Mouse (Mus musculus) liver, postnatal 0 days (tissue): ENCODE data around the gene Cers3. TPM values are rescaled to one million over a fixed set of nuclear protein-coding genes. Genes with fewer than 3 reads are reported as not detected.

ENCODE experiments used
- ATAC-seq: fragments of 200-750 bp; cut with Nextera tagmentation; 2 replicates; pipeline ENCODE4 v1.8.0; 2017; ENCODE audit warnings: mild to moderate bottlenecking, moderate library complexity
- DNase-seq: peaks from one replicate; pipeline ENCODE4 v3.0.0-alpha.2; 2016
- H3K27ac ChIP-seq: fragments of 300-500 bp; sonication (generic); 2 replicates; pipeline ENCODE4 v1.5.1; 2014; ENCODE audit warnings: antibody characterized with exemption, moderate library complexity, mild to moderate bottlenecking, low read depth
- H3K27me3 ChIP-seq: fragments of 300-500 bp; sonication (generic); 2 replicates; pipeline ENCODE4 v1.6.1; 2014; ENCODE audit warnings: low read length, control low read depth, mixed read lengths; ENCODE audit not compliant: insufficient read depth
- H3K36me3 ChIP-seq: fragments of 300-500 bp; sonication (generic); replicated peaks from 2 replicates; pipeline ENCODE4 v1.6.1; 2014; ENCODE audit warnings: mild to moderate bottlenecking, control low read depth, low read length, moderate library complexity, mixed read lengths; ENCODE audit not compliant: insufficient read depth
- H3K4me1 ChIP-seq: fragments of 300-500 bp; sonication (generic); 2 replicates; pipeline ENCODE4 v1.6.1; 2014; ENCODE audit warnings: antibody characterized with exemption, mild to moderate bottlenecking, control low read depth; ENCODE audit not compliant: insufficient read depth
- H3K4me2 ChIP-seq: fragments of 300-500 bp; sonication (generic); 2 replicates; pipeline ENCODE4 v1.6.1; 2014; ENCODE audit warnings: low read depth, mild to moderate bottlenecking, low read length, moderate library complexity, mixed read lengths
- H3K4me3 ChIP-seq: fragments of 300-500 bp; sonication (generic); 2 replicates; pipeline ENCODE4 v1.5.1; 2014; ENCODE audit warnings: low read depth, low read length
- H3K9ac ChIP-seq: fragments of 300-500 bp; sonication (generic); replicated peaks from 2 replicates; pipeline ENCODE4 v1.6.1; 2014; ENCODE audit warnings: mild to moderate bottlenecking, moderate library complexity
- H3K9me3 ChIP-seq: fragments of 300-500 bp; sonication (generic); 2 replicates; pipeline ENCODE4 v1.6.1; 2016; ENCODE audit warnings: mild to moderate bottlenecking, control low read depth, low read length, mixed read lengths
- CTCF ChIP-seq: sonication (generic); IDR thresholded peaks from 2 replicates; pipeline ENCODE4 v1.5.1; 2016; ENCODE audit warnings: antibody characterized with exemption, low read depth
- EP300 ChIP-seq: IDR thresholded peaks from 2 replicates; pipeline ENCODE4 v1.6.1; 2016; ENCODE audit warnings: antibody characterized with exemption, low read depth, mild to moderate bottlenecking
- WGBS: fragments of 180-500 bp; shearing (Covaris S2); extraction: QIAGEN DNeasy Blood & Tissue Kit; methylation state at CpG from one replicate; pipeline ENCODE4 v1.1.7; 2014; ENCODE audit not compliant: insufficient replicate concordance; 5-methylcytosine and 5-hydroxymethylcytosine counted together
- polyA plus RNA-seq: library from polyadenylated mRNA; unstranded; fragments of >200 nt; fragmentation: Nextera tagmentation; extraction: Ambion mirVana; gene quantifications from 2 replicates; pipeline ENCODE4 v1.2.1, GENCODE M21; 2015

The Cers3 gene
- polyA plus RNA-seq, 1 experiment from 2014 or later, result not detected

- ATAC-seq, result peak; percentile 15; the same call in 1 of the 2 replicates
- no peaks in the 10 kb centered on the region for H3K36me3 ChIP-seq
- DNase-seq, result peak; percentile 40
- H3K4me1 ChIP-seq, result peaks cover 10% of the 10 kb centered on the region
- H3K4me3 ChIP-seq, result peak overlapping the region; percentile 55
- peak overlapping the region; percentile 94 for H3K4me2 ChIP-seq
- no peak overlapping the region for H3K27ac ChIP-seq
- WGBS, result under 1% methylated on average over 74 of the region's 76 CpGs
- peaks cover 37% of the 10 kb centered on the region for H3K27me3 ChIP-seq
- no peaks in the 10 kb centered on the region for H3K9me3 ChIP-seq
- TF ChIP-seq EP300 (no peak), CTCF (peak; percentile 34; the same call in 1 of the 2 replicates)
- H3K9ac ChIP-seq, result peak overlapping the region; percentile 11; the same call in 1 of the 2 replicates
These were observed 96.9 kb downstream of the Cers3 start for GRCm38 (mm10) chr7:66840008-66840719.

GRCm38 (mm10) chr7:66841165-66841564 lies 97.9 kb downstream of the Cers3 start:
- peaks cover 11% of the 10 kb centered on the region for H3K4me1 ChIP-seq
- no peak overlapping the region for H3K9ac ChIP-seq
- H3K4me3 ChIP-seq, result no peak overlapping the region
- no peaks in the 10 kb centered on the region for H3K36me3 ChIP-seq
- no peaks in the 10 kb centered on the region for H3K9me3 ChIP-seq
- WGBS, result 67% methylated on average over 7 of the region's 7 CpGs
- ATAC-seq (no peak), DNase-seq (no peak)
- H3K27ac ChIP-seq, result no peak overlapping the region
- H3K27me3 ChIP-seq, result peaks cover 37% of the 10 kb centered on the region
- TF ChIP-seq CTCF (no peak), EP300 (no peak)
- no peak overlapping the region for H3K4me2 ChIP-seq

GRCm38 (mm10) chr7:66842021-66842420 lies 98.7 kb downstream of the Cers3 start:
- DNase-seq (peak; percentile 54), ATAC-seq (no peak)
- no peaks in the 10 kb centered on the region for H3K9me3 ChIP-seq
- WGBS, result 56% methylated on average over 10 of the region's 10 CpGs
- no peak overlapping the region for H3K27ac ChIP-seq
- peak; percentile 60 for TF ChIP-seq CTCF
- TF ChIP-seq EP300, result no peak
- no peak overlapping the region for H3K4me3 ChIP-seq
- H3K36me3 ChIP-seq, result no peaks in the 10 kb centered on the region
- no peak overlapping the region for H3K9ac ChIP-seq
- no peak overlapping the region for H3K4me2 ChIP-seq
- H3K27me3 ChIP-seq, result peaks cover 37% of the 10 kb centered on the region
- H3K4me1 ChIP-seq, result peaks cover 12% of the 10 kb centered on the region

- no peak overlapping the region for H3K9ac ChIP-seq
- no peaks in the 10 kb centered on the region for H3K9me3 ChIP-seq
- H3K4me1 ChIP-seq, result peaks cover 12% of the 10 kb centered on the region
- 61% methylated on average over 2 of the region's 2 CpGs for WGBS
- no peak overlapping the region for H3K27ac ChIP-seq
- peaks cover 31% of the 10 kb centered on the region for H3K27me3 ChIP-seq
- no peak for DNase-seq
- H3K4me2 ChIP-seq, result no peak overlapping the region
- no peaks in the 10 kb centered on the region for H3K36me3 ChIP-seq
- no peak overlapping the region for H3K4me3 ChIP-seq
- no peak for ATAC-seq
- TF ChIP-seq CTCF, result no peak
- no peak for TF ChIP-seq EP300
These were observed 100.5 kb downstream of the Cers3 start for GRCm38 (mm10) chr7:66843846-66844245.

- no peak overlapping the region for H3K9ac ChIP-seq
- no peak for TF ChIP-seq EP300
- TF ChIP-seq CTCF, result no peak
- H3K4me1 ChIP-seq, result 0 out of 2 replicates have a peak, but pooled peaks cover 2% of the 10 kb centered on the region
- H3K27ac ChIP-seq, result no peak overlapping the region
- no peaks in the 10 kb centered on the region for H3K9me3 ChIP-seq
- 64% methylated on average over 6 of the region's 6 CpGs for WGBS
- no peaks in the 10 kb centered on the region for H3K36me3 ChIP-seq
- H3K4me2 ChIP-seq, result no peak overlapping the region
- ATAC-seq, result peak; percentile 84
- H3K27me3 ChIP-seq, result peaks cover 10% of the 10 kb centered on the region
- H3K4me3 ChIP-seq, result no peak overlapping the region
- DNase-seq, result no peak
These were observed 103.3 kb downstream of the Cers3 start for GRCm38 (mm10) chr7:66846582-66846981.

- 79% methylated on average over 9 of the region's 9 CpGs for WGBS
- H3K4me1 ChIP-seq, result 0 out of 2 replicates have a peak, but pooled peaks cover 2% of the 10 kb centered on the region
These were observed 104.0 kb downstream of the Cers3 start for GRCm38 (mm10) chr7:66847299-66847698.

More at GRCm38 (mm10) chr7:66847299-66847698, 104.0 kb downstream of the Cers3 start:
- no peak for DNase-seq
- no peak overlapping the region for H3K27ac ChIP-seq
- H3K27me3 ChIP-seq, result peaks cover 3% of the 10 kb centered on the region; the same call in 1 of the 2 replicates
- ATAC-seq, result no peak
- H3K4me2 ChIP-seq, result no peak overlapping the region
- H3K9me3 ChIP-seq, result no peaks in the 10 kb centered on the region
- H3K9ac ChIP-seq, result no peak overlapping the region
- TF ChIP-seq CTCF, result no peak
- no peak for TF ChIP-seq EP300
- no peaks in the 10 kb centered on the region for H3K36me3 ChIP-seq
- H3K4me3 ChIP-seq, result no peak overlapping the region
